Mouse (Mus musculus): ENCODE measurements around the gene Tcf21. TPM values are rescaled to one million over a fixed set of nuclear protein-coding genes. Genes with fewer than 3 reads are reported as not detected.

Tcf21 gene
- 130 and 155 TPM in 2 replicates for polyA plus RNA-seq (2015; fragmentation: Nextera tagmentation; extraction: Ambion mirVana)

DNA sequence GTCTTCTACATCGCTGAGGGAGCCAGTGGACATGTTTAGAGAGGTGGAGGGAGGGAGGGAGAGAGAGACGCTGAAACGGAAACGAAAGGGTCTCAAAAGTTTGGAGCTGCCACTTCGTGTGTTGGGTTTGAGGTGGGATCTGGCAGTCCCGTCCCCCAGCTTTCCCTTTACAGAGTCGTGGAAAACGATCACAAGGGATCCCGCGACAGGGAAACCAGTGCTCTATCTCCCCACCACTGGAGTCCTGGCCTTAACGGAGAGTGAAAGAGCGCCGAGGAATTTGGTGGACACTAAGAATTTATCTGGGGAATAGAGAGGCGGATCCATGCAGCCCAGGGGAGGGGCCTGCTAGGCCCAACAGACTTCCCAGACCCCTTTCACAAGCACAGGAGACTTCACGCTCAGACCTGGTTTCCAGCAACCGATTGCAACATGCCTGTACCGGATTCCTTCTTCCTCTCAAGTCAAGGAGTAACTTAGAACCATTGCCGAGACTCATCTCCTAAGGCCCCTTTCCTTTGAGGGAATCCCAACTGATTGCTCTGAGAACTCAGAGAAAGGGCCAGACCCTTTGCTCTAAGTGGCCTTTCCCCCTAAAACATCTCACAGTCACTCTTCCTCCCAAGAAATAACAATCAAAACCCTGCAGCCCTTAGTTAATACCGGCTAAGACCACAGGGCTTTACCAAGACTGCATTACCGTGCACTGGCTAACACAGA is at the start of gene Tcf21:
Gene Tcf21, minus strand, starts transcription at position 304 of the 720 bp plus-strand sequence.

Other genes starting within 250 kb of the Tcf21 start
- 0.18 and 0.24 TPM in 2 replicates for gene Slc2a12, start 175.2 kb downstream of the Tcf21 start, polyA plus RNA-seq (2015; fragmentation: Nextera tagmentation; extraction: Ambion mirVana)
- gene Tbpl1, start 88.2 kb downstream of the Tcf21 start, polyA plus RNA-seq (2015; fragmentation: Nextera tagmentation; extraction: Ambion mirVana) = 36.0 and 36.2 TPM in 2 replicates

Data from spleen, postnatal 0 days (tissue).